In the genomic region with DNA sequence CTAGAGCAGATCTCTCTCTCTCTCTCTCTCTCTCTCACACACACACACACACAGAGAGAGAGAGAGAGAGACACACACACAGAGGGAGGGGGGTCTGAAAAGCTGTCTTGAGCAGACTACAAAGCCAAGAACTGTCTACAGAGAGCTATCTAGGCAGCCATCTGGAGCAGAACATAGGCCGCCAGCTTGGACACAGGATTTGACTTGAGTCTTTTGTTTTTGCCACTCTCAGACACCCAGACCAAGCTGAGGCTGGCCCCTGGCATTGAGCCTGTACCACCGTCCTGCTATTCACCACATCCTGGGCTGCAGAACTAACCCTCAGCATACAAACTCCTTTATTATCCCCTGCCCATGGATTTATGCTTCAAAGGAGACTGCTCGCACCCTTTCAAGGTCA, we compare ENCODE assay signal across 11 mouse cellular contexts. TPM values are rescaled to one million over a fixed set of nuclear protein-coding genes. Genes with fewer than 3 reads are reported as not detected.
DNase-seq lines count a peak whose midpoint lies in the region; ATAC-seq lines count a peak whose summit lies in the region.
"Had no signal": no experiment of that assay in that cellular context is flagged by ENCODE, and none has a peak within 500 bp of the region (broad histone marks: within the 10 kb centered on the region; RNA-seq: fewer than 3 reads in every experiment).

No protein-coding gene starts in this region.

- H3K4me3 ChIP-seq in kidney, embryonic 16.5 days (ENCODE audit: low read length): no peak overlapping the region
- H3K4me3 ChIP-seq: limb, embryonic 13.5 days had no signal

- DNase-seq in heart, adult 11 months: peak; percentile 84
- no peak for DNase-seq in heart, postnatal 4 days
- DNase-seq in right cerebral cortex, adult 18-20 months: peak; percentile 33
- DNase-seq in right cerebral cortex, postnatal 25 days: no peak
- DNase-seq in thymus, postnatal 14 days: no peak
- DNase-seq in gastrocnemius, adult 8-10 months (ENCODE audit: low spot score in 2 of 2): no peak
- DNase-seq: spleen, adult 18-20 months had no signal

- 52% methylated on average over 3 of the region's 3 CpGs for WGBS in kidney, embryonic 16.5 days

- no peak overlapping the region for H3K4me2 ChIP-seq in kidney, embryonic 16.5 days (replicated peaks; ENCODE audit: low read depth, low read length)
- H3K4me2 ChIP-seq: limb, embryonic 13.5 days had no signal

- peaks cover 11% of the 10 kb centered on the region; the same call in 1 of the 2 replicates for H3K4me1 ChIP-seq in kidney, embryonic 16.5 days (ENCODE audit: insufficient read depth, low read length)

- 0 out of 2 replicates have a peak, but pooled peaks cover 3% of the 10 kb centered on the region for H3K36me3 ChIP-seq in kidney, embryonic 16.5 days (ENCODE audit: insufficient read depth, low read length)

- H3K27me3 ChIP-seq in kidney, embryonic 16.5 days (ENCODE audit: insufficient read depth, low read length): no peaks in the 10 kb centered on the region
- H3K27me3 ChIP-seq: limb, embryonic 13.5 days had no signal

- no peaks in the 10 kb centered on the region for H3K9me3 ChIP-seq in kidney, embryonic 16.5 days (ENCODE audit: low read length)
- H3K9me3 ChIP-seq: limb, embryonic 13.5 days had no signal

- peak overlapping the region; percentile 39 for H3K27ac ChIP-seq in kidney, embryonic 16.5 days (ENCODE audit: low read length)
- H3K27ac ChIP-seq: limb, embryonic 13.5 days had no signal

- no peak for ATAC-seq in kidney, embryonic 16.5 days (ENCODE audit: low FRiP score, low TSS enrichment)
- ATAC-seq in activated CD4-positive, CD25-positive, alpha-beta regulatory T cell, adult 4 months: no peak
- ATAC-seq: CD4-positive, CD25-positive, alpha-beta regulatory T cell, adult 4 months had no signal

- no peak overlapping the region for H3K9ac ChIP-seq in kidney, embryonic 16.5 days (replicated peaks; ENCODE audit: low read length)
- H3K9ac ChIP-seq: limb, embryonic 13.5 days had no signal

RNA-seq across cellular contexts. Expression of a gene that starts 20.1 kb away (rescaled TPM):
- 10 to 100 TPM; 68.9 to 76.9 TPM for total RNA-seq in heart, postnatal 4 days (2021)
- 153 and 175 TPM in 2 replicates for polyA plus RNA-seq in kidney, embryonic 16.5 days (2015; fragmentation: Nextera tagmentation; extraction: Ambion mirVana)
- polyA plus RNA-seq in activated CD4-positive, CD25-positive, alpha-beta regulatory T cell, adult 4 months (2017; shearing (Covaris generic)): 10 to 100 TPM; 31.0 to 34.5 TPM
- 10 to 100 TPM; 17.5 to 24.8 (median 18.9) TPM for total RNA-seq in gastrocnemius, adult 8-10 months (2022)

RNA-seq across cellular contexts. Expression of a gene that starts 49.4 kb away (rescaled TPM):
- 10 to 100 TPM; 23.0 to 26.7 TPM for total RNA-seq in heart, postnatal 4 days (2021)
- polyA plus RNA-seq in kidney, embryonic 16.5 days (2015; fragmentation: Nextera tagmentation; extraction: Ambion mirVana): 35.6 and 37.8 TPM in 2 replicates
- polyA plus RNA-seq in activated CD4-positive, CD25-positive, alpha-beta regulatory T cell, adult 4 months (2017; shearing (Covaris generic)): 10 to 100 TPM; 27.5 to 27.9 TPM
- total RNA-seq in gastrocnemius, adult 8-10 months (2022): 10 to 100 TPM; 28.2 to 35.0 (median 31.0) TPM

Comparison
In these comparisons a context has a peak if more than half of its experiments do, and no peak if none do; other contexts are left out.
1. DNase-seq: peak in heart, adult 11 months (single experiment) and right cerebral cortex, adult 18-20 months (single experiment); none in heart, postnatal 4 days (single experiment), right cerebral cortex, postnatal 25 days (single experiment), thymus, postnatal 14 days (single experiment) and gastrocnemius, adult 8-10 months (0 of 2).